Mouse (Mus musculus) liver, postnatal 0 days (tissue): Measurements from ENCODE around the gene Prph. TPM values are rescaled to one million over a fixed set of nuclear protein-coding genes. Genes with fewer than 3 reads are reported as not detected.

Source experiments
- ATAC-seq: fragments of 200-750 bp; cut with Nextera tagmentation; 2 replicates; pipeline ENCODE4 v1.8.0; 2017; ENCODE audit warnings: mild to moderate bottlenecking, moderate library complexity
- DNase-seq: peaks from one replicate; pipeline ENCODE4 v3.0.0-alpha.2; 2016
- H3K27ac ChIP-seq: fragments of 300-500 bp; sonication (generic); 2 replicates; pipeline ENCODE4 v1.5.1; 2014; ENCODE audit warnings: antibody characterized with exemption, moderate library complexity, mild to moderate bottlenecking, low read depth
- H3K27me3 ChIP-seq: fragments of 300-500 bp; sonication (generic); 2 replicates; pipeline ENCODE4 v1.6.1; 2014; ENCODE audit warnings: low read length, control low read depth, mixed read lengths; ENCODE audit not compliant: insufficient read depth
- H3K36me3 ChIP-seq: fragments of 300-500 bp; sonication (generic); replicated peaks from 2 replicates; pipeline ENCODE4 v1.6.1; 2014; ENCODE audit warnings: mild to moderate bottlenecking, control low read depth, low read length, moderate library complexity, mixed read lengths; ENCODE audit not compliant: insufficient read depth
- H3K4me1 ChIP-seq: fragments of 300-500 bp; sonication (generic); 2 replicates; pipeline ENCODE4 v1.6.1; 2014; ENCODE audit warnings: antibody characterized with exemption, mild to moderate bottlenecking, control low read depth; ENCODE audit not compliant: insufficient read depth
- H3K4me2 ChIP-seq: fragments of 300-500 bp; sonication (generic); 2 replicates; pipeline ENCODE4 v1.6.1; 2014; ENCODE audit warnings: low read depth, mild to moderate bottlenecking, low read length, moderate library complexity, mixed read lengths
- H3K4me3 ChIP-seq: fragments of 300-500 bp; sonication (generic); 2 replicates; pipeline ENCODE4 v1.5.1; 2014; ENCODE audit warnings: low read depth, low read length
- H3K9ac ChIP-seq: fragments of 300-500 bp; sonication (generic); replicated peaks from 2 replicates; pipeline ENCODE4 v1.6.1; 2014; ENCODE audit warnings: mild to moderate bottlenecking, moderate library complexity
- H3K9me3 ChIP-seq: fragments of 300-500 bp; sonication (generic); 2 replicates; pipeline ENCODE4 v1.6.1; 2016; ENCODE audit warnings: mild to moderate bottlenecking, control low read depth, low read length, mixed read lengths
- CTCF ChIP-seq: sonication (generic); IDR thresholded peaks from 2 replicates; pipeline ENCODE4 v1.5.1; 2016; ENCODE audit warnings: antibody characterized with exemption, low read depth
- EP300 ChIP-seq: IDR thresholded peaks from 2 replicates; pipeline ENCODE4 v1.6.1; 2016; ENCODE audit warnings: antibody characterized with exemption, low read depth, mild to moderate bottlenecking
- WGBS: fragments of 180-500 bp; shearing (Covaris S2); extraction: QIAGEN DNeasy Blood & Tissue Kit; methylation state at CpG from one replicate; pipeline ENCODE4 v1.1.7; 2014; ENCODE audit not compliant: insufficient replicate concordance; 5-methylcytosine and 5-hydroxymethylcytosine counted together
- polyA plus RNA-seq: library from polyadenylated mRNA; unstranded; fragments of >200 nt; fragmentation: Nextera tagmentation; extraction: Ambion mirVana; gene quantifications from 2 replicates; pipeline ENCODE4 v1.2.1, GENCODE M21; 2015

Prph gene
- polyA plus RNA-seq, 1 experiment from 2014 or later, result 0.85 TPM

GRCm38 (mm10) chr15:99093291-99094258 is 38.6 kb downstream of the Prph start:
- ATAC-seq, result peak; percentile 18; the same call in 1 of the 2 replicates
- Histone ChIP-seq H3K4me2 (peak overlapping the region; percentile 78), H3K9ac (peak overlapping the region; percentile 38; the same call in 1 of the 2 replicates), H3K36me3 (no peaks in the 10 kb centered on the region), H3K27ac (no peak overlapping the region), H3K27me3 (peaks cover 95% of the 10 kb centered on the region), H3K9me3 (no peaks in the 10 kb centered on the region), H3K4me3 (peak overlapping the region; percentile 47), H3K4me1 (peaks cover 22% of the 10 kb centered on the region)
- DNase-seq, result no peak
- 2% methylated on average over 54 of the region's 56 CpGs for WGBS
- TF ChIP-seq EP300, result no peak
- peak; percentile 51 for TF ChIP-seq CTCF

GRCm38 (mm10) chr15:99094631-99095270 is 39.8 kb downstream of the Prph start:
- H3K9me3 ChIP-seq, result no peaks in the 10 kb centered on the region
- H3K27me3 ChIP-seq, result peaks cover 93% of the 10 kb centered on the region
- no peak overlapping the region for H3K9ac ChIP-seq
- ATAC-seq (no peak), DNase-seq (no peak)
- no peak overlapping the region for H3K4me3 ChIP-seq
- H3K4me2 ChIP-seq, result no peak overlapping the region
- H3K36me3 ChIP-seq, result no peaks in the 10 kb centered on the region
- WGBS, result 5% methylated on average over 27 of the region's 27 CpGs
- no peak overlapping the region for H3K27ac ChIP-seq
- peaks cover 24% of the 10 kb centered on the region for H3K4me1 ChIP-seq
- TF ChIP-seq CTCF (no peak), EP300 (no peak)

- no peaks in the 10 kb centered on the region for H3K36me3 ChIP-seq
- H3K27me3 ChIP-seq, result peaks cover 86% of the 10 kb centered on the region
- H3K27ac ChIP-seq, result no peak overlapping the region
- H3K9ac ChIP-seq, result no peak overlapping the region
- 14% methylated on average over 6 of the region's 6 CpGs for WGBS
- H3K9me3 ChIP-seq, result no peaks in the 10 kb centered on the region
- TF ChIP-seq EP300 (no peak), CTCF (no peak)
- DNase-seq (no peak), ATAC-seq (no peak)
- no peak overlapping the region for H3K4me3 ChIP-seq
- no peak overlapping the region for H3K4me2 ChIP-seq
- peaks cover 24% of the 10 kb centered on the region for H3K4me1 ChIP-seq
Measured at GRCm38 (mm10) chr15:99095356-99095755, 40.4 kb downstream of the Prph start.

- H3K4me1 ChIP-seq, result peaks cover 28% of the 10 kb centered on the region
- 8% methylated on average over 24 of the region's 24 CpGs for WGBS
- DNase-seq, result no peak
- H3K9me3 ChIP-seq, result no peaks in the 10 kb centered on the region
- peaks cover 82% of the 10 kb centered on the region for H3K27me3 ChIP-seq
- no peak for ATAC-seq
- H3K4me3 ChIP-seq, result peak overlapping the region; percentile 49
- H3K4me2 ChIP-seq, result peak overlapping the region; percentile 72
- H3K36me3 ChIP-seq, result no peaks in the 10 kb centered on the region
- no peak overlapping the region for H3K27ac ChIP-seq
- no peak for TF ChIP-seq CTCF
- no peak for TF ChIP-seq EP300
- no peak overlapping the region; the same call in 1 of the 2 replicates for H3K9ac ChIP-seq
Measured at GRCm38 (mm10) chr15:99096061-99096793, 41.3 kb downstream of the Prph start.

- TF ChIP-seq EP300 (no peak), CTCF (no peak)
- no peak overlapping the region; the same call in 1 of the 2 replicates for H3K9ac ChIP-seq
- peak overlapping the region; percentile 49 for H3K4me3 ChIP-seq
- peak overlapping the region; percentile 72 for H3K4me2 ChIP-seq
- no peaks in the 10 kb centered on the region for H3K36me3 ChIP-seq
- WGBS, result under 1% methylated on average over 48 of the region's 58 CpGs
- no peak overlapping the region for H3K27ac ChIP-seq
- H3K4me1 ChIP-seq, result peaks cover 28% of the 10 kb centered on the region
- H3K9me3 ChIP-seq, result no peaks in the 10 kb centered on the region
- DNase-seq, result peak; percentile 45
- H3K27me3 ChIP-seq, result peaks cover 77% of the 10 kb centered on the region
- ATAC-seq, result no peak
Measured at GRCm38 (mm10) chr15:99096831-99097500, 42.0 kb downstream of the Prph start.
